Comparison of ENCODE assay signal across 9 mouse cellular contexts in the genomic region with DNA sequence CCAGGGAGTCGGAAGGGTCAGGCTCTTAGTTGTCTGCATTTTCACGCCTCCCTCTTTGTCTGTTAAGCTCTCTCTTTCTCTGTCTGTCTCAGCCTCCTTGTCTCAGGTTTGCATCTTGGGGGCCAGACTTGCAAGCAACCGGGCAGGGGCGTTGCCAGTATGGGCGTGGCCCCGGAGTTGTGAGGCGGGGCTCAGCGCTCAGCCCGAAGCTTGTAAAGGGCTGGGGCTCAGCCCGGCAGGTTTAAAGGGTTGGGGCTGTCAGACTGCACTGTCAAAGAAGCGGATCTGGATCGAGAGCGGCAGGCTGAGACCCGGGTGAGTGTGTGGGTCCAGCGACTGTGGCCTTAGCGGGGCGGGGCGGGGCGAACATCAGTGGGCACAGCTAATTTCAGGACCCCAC. TPM values are rescaled to one million over a fixed set of nuclear protein-coding genes. Genes with fewer than 3 reads are reported as not detected.
DNase-seq lines count a peak whose midpoint lies in the region; ATAC-seq and TF ChIP-seq lines count a peak whose summit lies in the region.
"Had no signal": no experiment of that assay in that cellular context is flagged by ENCODE, and none has a peak within 500 bp of the region (broad histone marks: within the 10 kb centered on the region; RNA-seq: fewer than 3 reads in every experiment).

Cyp4f39 (plus strand) TSS at position 242 of the 400 bp plus-strand sequence.

- H3K9ac ChIP-seq in forebrain, postnatal 0 days: peak within 1 kb of the TSS; percentile 25; the same call in 1 of the 2 replicates

- no peak; the same call in 1 of the 2 replicates for ATAC-seq in forebrain, postnatal 0 days

- TF ChIP-seq POLR2A in bone marrow macrophage, adult 2 months (IDR thresholded peaks at IDR 0.05; ENCODE audit: borderline replicate concordance, low read depth, low read length): no peak

- DNase-seq in cerebellum, postnatal 10 days: peak; percentile 23 to 33
- no peak for DNase-seq in cerebellum, postnatal 36 days
- no peak for DNase-seq in forebrain, postnatal 0 days
- peak; percentile 16 to 44 for DNase-seq in kidney, postnatal 25 days
- DNase-seq in midbrain, embryonic 10.5 days (ENCODE audit: low spot score): peak; percentile 49
- peak; percentile 15 to 32 for DNase-seq in thymus, postnatal 10 days (ENCODE audit: low spot score in 2 of 2)
- DNase-seq in right cerebral cortex, postnatal 14 days: no peak

- no peaks in the 10 kb centered on the region for H3K36me3 ChIP-seq in forebrain, postnatal 0 days (ENCODE audit: insufficient read depth)
- no peaks in the 10 kb centered on the region for H3K36me3 ChIP-seq in midbrain, embryonic 10.5 days

- no peak within 1 kb of the TSS for H3K27ac ChIP-seq in bone marrow macrophage, adult 2 months (ENCODE audit: insufficient read depth, low read depth, low read length)
- no peak within 1 kb of the TSS for H3K27ac ChIP-seq in forebrain, postnatal 0 days (ENCODE audit: low read depth, low read length)
- H3K27ac ChIP-seq in midbrain, embryonic 10.5 days (replicated peaks): no peak within 1 kb of the TSS; the same call in 1 of the 2 replicates
- H3K27ac ChIP-seq: macrophage had no signal

- H3K4me3 ChIP-seq in bone marrow macrophage, adult 2 months (ENCODE audit: insufficient read depth, low read length): peak within 1 kb of the TSS; percentile 1; the same call in 1 of the 2 replicates
- H3K4me3 ChIP-seq in forebrain, postnatal 0 days (ENCODE audit: low read depth, low read length): peak within 1 kb of the TSS; percentile 27
- peak within 1 kb of the TSS; percentile 53 for H3K4me3 ChIP-seq in midbrain, embryonic 10.5 days

- peak within 1 kb of the TSS; percentile 52 for H3K4me2 ChIP-seq in forebrain, postnatal 0 days (ENCODE audit: low read depth)

- H3K4me1 ChIP-seq in bone marrow macrophage, adult 2 months (ENCODE audit: control insufficient read depth, insufficient read depth, low read length): no peaks in the 10 kb centered on the region
- peaks cover 4% of the 10 kb centered on the region; the same call in 1 of the 2 replicates for H3K4me1 ChIP-seq in forebrain, postnatal 0 days (ENCODE audit: insufficient read depth)
- peaks cover 15% of the 10 kb centered on the region for H3K4me1 ChIP-seq in midbrain, embryonic 10.5 days

- 2% methylated on average over 19 of the region's 19 CpGs for WGBS in forebrain, postnatal 0 days
- 1% methylated on average over 19 of the region's 19 CpGs for WGBS in midbrain, embryonic 10.5 days

- H3K27me3 ChIP-seq in forebrain, postnatal 0 days (ENCODE audit: insufficient read depth, low read length): no peaks in the 10 kb centered on the region; the same call in 1 of the 2 replicates
- H3K27me3 ChIP-seq in midbrain, embryonic 10.5 days (ENCODE audit: low read depth, poor library complexity, severe bottlenecking): peaks cover 18% of the 10 kb centered on the region

- no peak for TF ChIP-seq CTCF in bone marrow macrophage, adult 2 months (IDR thresholded peaks at IDR 0.05; ENCODE audit: low read depth, low read length)
- TF ChIP-seq CTCF in forebrain, postnatal 0 days (IDR thresholded peaks at IDR 0.05; ENCODE audit: low read depth): no peak

- H3K9me3 ChIP-seq in forebrain, postnatal 0 days (ENCODE audit: low read length): no peaks in the 10 kb centered on the region
- peaks cover 3% of the 10 kb centered on the region; the same call in 1 of the 2 replicates for H3K9me3 ChIP-seq in midbrain, embryonic 10.5 days (replicated peaks)

RNA-seq across cellular contexts. Expression of gene Cyp4f39, which starts in this region (rescaled TPM):
- not detected in 2 replicates for polyA plus RNA-seq in bone marrow macrophage, adult 2 months (2012; ENCODE audit: insufficient read depth, insufficient read length, missing spikeins)
- total RNA-seq in forebrain, postnatal 0 days (2014; rRNA removed): 0.54 and 2.0 TPM in 2 replicates
- polyA plus RNA-seq in forebrain, postnatal 0 days (2015; fragmentation: Nextera tagmentation; extraction: Ambion mirVana): 0.47 and 0.70 TPM in 2 replicates
- 0.15 and 0.87 TPM in 2 replicates for polyA plus RNA-seq in midbrain, embryonic 10.5 days (2016; fragmentation: Nextera tagmentation; extraction: Ambion mirVana)

Comparison
In these comparisons a context has a peak if more than half of its experiments do, and no peak if none do; other contexts are left out.
1. DNase-seq: peak in cerebellum, postnatal 10 days (2 of 2), kidney, postnatal 25 days (2 of 2) and thymus, postnatal 10 days (2 of 2); none in cerebellum, postnatal 36 days (0 of 2), forebrain, postnatal 0 days (single experiment) and right cerebral cortex, postnatal 14 days (single experiment).
2. Peak in DNase-seq and H3K4me3 ChIP-seq in midbrain, embryonic 10.5 days; RNA of the gene not detected or under 1 TPM.
3. H3K4me3 ChIP-seq: peak in every context shown above with its lines; median percentile 53 in midbrain, embryonic 10.5 days; 27 in forebrain, postnatal 0 days; 1 in bone marrow macrophage, adult 2 months.